Comparison of ENCODE assay signal across 13 mouse cellular contexts in the genomic region with DNA sequence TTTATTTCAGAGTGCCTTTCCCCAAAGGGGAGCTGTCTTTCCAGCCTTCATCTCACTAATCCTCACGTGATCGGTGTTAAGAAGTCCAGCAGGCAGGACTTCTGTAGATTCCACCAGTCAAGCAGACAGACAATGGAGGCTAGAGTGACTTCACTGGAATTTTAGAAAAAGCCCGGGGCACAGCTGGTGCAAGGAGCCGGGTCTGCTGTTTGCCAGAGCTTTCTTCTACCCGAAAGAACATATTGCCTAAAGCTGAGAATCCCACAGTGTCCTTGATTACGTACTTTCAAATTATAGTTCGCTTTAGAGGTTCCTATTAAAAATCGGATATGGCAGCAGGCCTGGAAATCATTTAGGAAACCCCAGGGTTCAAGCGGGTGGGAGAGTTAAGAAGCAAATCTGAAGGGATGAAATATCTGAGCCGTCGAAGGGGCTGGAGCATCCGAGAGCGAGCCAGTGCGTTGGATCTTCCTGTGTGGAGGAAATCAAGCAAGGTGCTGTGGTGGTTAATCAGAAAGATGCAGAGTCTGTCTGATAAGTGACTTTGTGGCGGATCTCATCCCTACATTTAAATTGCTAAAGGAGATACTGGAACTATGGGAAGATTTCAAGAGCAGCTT.
DNase-seq lines count a peak whose midpoint lies in the region; ATAC-seq and TF ChIP-seq lines count a peak whose summit lies in the region.
"Had no signal": no experiment of that assay in that cellular context is flagged by ENCODE, and none has a peak within 500 bp of the region (broad histone marks: within the 10 kb centered on the region; RNA-seq: fewer than 3 reads in every experiment).

No protein-coding gene starts in this region.

- no peaks in the 10 kb centered on the region for H3K36me3 ChIP-seq in forebrain, postnatal 0 days (ENCODE audit: insufficient read depth)
- H3K36me3 ChIP-seq in midbrain, embryonic 13.5 days: no peaks in the 10 kb centered on the region

- no peaks in the 10 kb centered on the region for H3K4me1 ChIP-seq in forebrain, postnatal 0 days (ENCODE audit: insufficient read depth)
- peaks cover 13% of the 10 kb centered on the region for H3K4me1 ChIP-seq in midbrain, embryonic 13.5 days (replicated peaks)

- H3K9me3 ChIP-seq in forebrain, postnatal 0 days (ENCODE audit: low read length): no peaks in the 10 kb centered on the region
- no peaks in the 10 kb centered on the region for H3K9me3 ChIP-seq in midbrain, embryonic 13.5 days

- H3K4me3 ChIP-seq in forebrain, postnatal 0 days (ENCODE audit: low read depth, low read length): peak overlapping the region; percentile 9; the same call in 1 of the 2 replicates
- H3K4me3 ChIP-seq in midbrain, embryonic 13.5 days (replicated peaks): no peak overlapping the region; the same call in 1 of the 2 replicates

- peak overlapping the region; percentile 16; the same call in 1 of the 2 replicates for H3K27ac ChIP-seq in forebrain, postnatal 0 days (ENCODE audit: low read depth, low read length)
- H3K27ac ChIP-seq in midbrain, embryonic 13.5 days: peak overlapping the region; percentile 88

- WGBS in forebrain, postnatal 0 days: 29% methylated on average over 15 of the region's 15 CpGs
- WGBS in midbrain, embryonic 13.5 days: 19% methylated on average over 15 of the region's 15 CpGs

- H3K27me3 ChIP-seq in forebrain, postnatal 0 days (ENCODE audit: insufficient read depth, low read length): no peaks in the 10 kb centered on the region
- H3K27me3 ChIP-seq in midbrain, embryonic 13.5 days: no peaks in the 10 kb centered on the region

- H3K9ac ChIP-seq in forebrain, postnatal 0 days: no peak overlapping the region
- H3K9ac ChIP-seq in midbrain, embryonic 13.5 days (replicated peaks): 0 out of 2 replicates have a peak overlapping the region, but pooled peaks have one; percentile 37

- DNase-seq in cerebellum, postnatal 14 days: peak; percentile 21 to 29
- no peak for DNase-seq in cerebellum, adult 8-10 months
- peak; percentile 44 for DNase-seq in embryo, embryonic 11 days
- DNase-seq in forebrain, postnatal 0 days: peak; percentile 61
- DNase-seq in cerebellum, adult 9-10 months: no peak
- no peak for DNase-seq in heart, postnatal 4 days
- DNase-seq: gastrocnemius, postnatal 14 days; kidney, postnatal 14 days; lung, postnatal 4 days; thymus, postnatal 4 days had no signal

- ATAC-seq in forebrain, postnatal 0 days: peak; percentile 68
- ATAC-seq in midbrain, embryonic 13.5 days: peak; percentile 94
- no peak for ATAC-seq in monocyte, adult 5-6 weeks (replicated peaks; ENCODE audit: insufficient number of reproducible peaks, low FRiP score, low TSS enrichment, poor library complexity, severe bottlenecking)

- H3K4me2 ChIP-seq in forebrain, postnatal 0 days (ENCODE audit: low read depth): peak overlapping the region; percentile 21
- H3K4me2 ChIP-seq in midbrain, embryonic 13.5 days (replicated peaks): peak overlapping the region; percentile 33
- H3K4me2 ChIP-seq: liver, embryonic 11.5 days had no signal

- TF ChIP-seq CTCF in forebrain, postnatal 0 days (IDR thresholded peaks at IDR 0.05; ENCODE audit: low read depth): no peak

Comparison
In these comparisons a context has a peak if more than half of its experiments do, and no peak if none do; other contexts are left out.
1. DNase-seq: peak in cerebellum, postnatal 14 days (2 of 2), embryo, embryonic 11 days (single experiment) and forebrain, postnatal 0 days (single experiment); none in cerebellum, adult 8-10 months (single experiment), cerebellum, adult 9-10 months (single experiment) and heart, postnatal 4 days (single experiment).